Mouse (Mus musculus) T-cell, adult 2 months (primary cell): ENCODE results near the gene Gm2075.
"Not testable (repeated sequence)": the region's sequence is repeated elsewhere in the genome, so short reads cannot be mapped to it uniquely, and the experiment has no call there.

Experiments used
- DNase-seq: peaks from one replicate; pipeline ENCODE4 v3.0.0; 2022; ENCODE audit warnings: low spot score

Gene Gm2075

GRCm38 (mm10) chr12:88011548-88011947 lies at the start of gene Gm2075:
Gm2075 (plus strand) TSS chr12:88011848.
- DNase-seq, result not testable (repeated sequence)

- not testable (repeated sequence) for DNase-seq
Observed at GRCm38 (mm10) chr12:87984000-87984399, 27.6 kb upstream of the Gm2075 start.

- DNase-seq, result not testable (repeated sequence)
Observed at GRCm38 (mm10) chr12:88004118-88004517, 7.5 kb upstream of the Gm2075 start.

GRCm38 (mm10) chr12:88018671-88019070 lies 7.0 kb downstream of the Gm2075 start, which contains the start of gene Gm6803:
Gm6803 (minus strand) TSS chr12:88018771.
- not testable (repeated sequence) for DNase-seq

GRCm38 (mm10) chr12:88026704-88027103 lies 15.1 kb downstream of the Gm2075 start, which contains the start of gene Gm2056:
Gm2056 (plus strand) TSS chr12:88027004.
- DNase-seq, result not testable (repeated sequence)

- not testable (repeated sequence) for DNase-seq
Observed at GRCm38 (mm10) chr12:88032250-88032649, 20.6 kb downstream of the Gm2075 start.

- DNase-seq, result not testable (repeated sequence)
Observed at GRCm38 (mm10) chr12:88039062-88039461, 27.4 kb downstream of the Gm2075 start.

- DNase-seq, result not testable (repeated sequence)
Observed at GRCm38 (mm10) chr12:88039703-88040102, 28.1 kb downstream of the Gm2075 start.

- DNase-seq, result not testable (repeated sequence)
Observed at GRCm38 (mm10) chr12:88045226-88045625, 33.6 kb downstream of the Gm2075 start.
